Mouse (Mus musculus): ENCODE measurements at regions not wholly inside any gene's neighbourhood (a gene's known extent, or its start where the extent isn't known, plus 50 kb on each side); places are given as distances from the start of the nearest gene placed in this dataset.
"Not testable (repeated sequence)": the region's sequence is repeated elsewhere in the genome, so short reads cannot be mapped to it uniquely, and the experiment has no call there.

- no peak for ATAC-seq (ENCODE audit: insufficient read depth)
- Histone ChIP-seq H3K4me1 (replicated peaks; ENCODE audit: control insufficient read depth in 2 of 2, insufficient read depth in 2 of 2, low read length in 1 of 2) (no peaks in the 10 kb centered on the region), H3K4me3 (ENCODE audit: insufficient read depth in 1 of 2, low read depth in 2 of 2, low read length in 2 of 2) (no peak overlapping the region), H3K4me2 (ENCODE audit: low read depth) (no peak overlapping the region), H3K9me3 (ENCODE audit: control insufficient read depth, low read length) (no peaks in the 10 kb centered on the region), H3K9ac (replicated peaks) (no peak overlapping the region), H3K27me3 (ENCODE audit: control insufficient read depth, insufficient read depth, low read length) (no peaks in the 10 kb centered on the region), H3K27ac (no peak overlapping the region), H3K36me3 (replicated peaks; ENCODE audit: control insufficient read depth, insufficient read depth, low read depth) (no peaks in the 10 kb centered on the region)
- TF ChIP-seq EP300 (IDR thresholded peaks at IDR 0.05; ENCODE audit: low read depth), result no peak
- no peak for TF ChIP-seq CTCF (IDR thresholded peaks at IDR 0.05; ENCODE audit: low read depth)
- 34% methylated on average over 1 of the region's 1 CpGs for WGBS (ENCODE audit: insufficient replicate concordance)
- no peak for DNase-seq (ENCODE audit: low read depth in 3 of 3, low spot score in 3 of 3)
These were observed 168.8 kb downstream of the Plppr4 start for GRCm38 (mm10) chr3:117191903-117192302.

GRCm38 (mm10) chr3:117188782-117189500, 171.7 kb downstream of the Plppr4 start:
- 41% methylated on average over 3 of the region's 3 CpGs for WGBS (ENCODE audit: insufficient replicate concordance)
- Histone ChIP-seq H3K4me2 (ENCODE audit: low read depth) (no peak overlapping the region), H3K9me3 (ENCODE audit: control insufficient read depth, low read length) (no peaks in the 10 kb centered on the region), H3K36me3 (replicated peaks; ENCODE audit: control insufficient read depth, insufficient read depth, low read depth) (no peaks in the 10 kb centered on the region), H3K27me3 (ENCODE audit: control insufficient read depth, insufficient read depth, low read length) (no peaks in the 10 kb centered on the region), H3K4me1 (replicated peaks; ENCODE audit: control insufficient read depth in 2 of 2, insufficient read depth in 2 of 2, low read length in 1 of 2) (no peaks in the 10 kb centered on the region), H3K9ac (replicated peaks) (no peak overlapping the region), H3K27ac (no peak overlapping the region), H3K4me3 (ENCODE audit: insufficient read depth in 1 of 2, low read depth in 2 of 2, low read length in 2 of 2) (no peak overlapping the region)
- ATAC-seq (ENCODE audit: insufficient read depth) (no peak), DNase-seq (ENCODE audit: low read depth in 3 of 3, low spot score in 3 of 3) (no peak)
- no peak for TF ChIP-seq EP300 (IDR thresholded peaks at IDR 0.05; ENCODE audit: low read depth)
- TF ChIP-seq CTCF (IDR thresholded peaks at IDR 0.05; ENCODE audit: low read depth), result no peak

- Histone ChIP-seq H3K4me2 (ENCODE audit: low read depth) (no peak overlapping the region), H3K27ac (no peak overlapping the region), H3K27me3 (ENCODE audit: control insufficient read depth, insufficient read depth, low read length) (no peaks in the 10 kb centered on the region), H3K4me1 (replicated peaks; ENCODE audit: control insufficient read depth in 2 of 2, insufficient read depth in 2 of 2, low read length in 1 of 2) (no peaks in the 10 kb centered on the region), H3K9ac (replicated peaks) (no peak overlapping the region), H3K4me3 (ENCODE audit: insufficient read depth in 1 of 2, low read depth in 2 of 2, low read length in 2 of 2) (no peak overlapping the region), H3K9me3 (ENCODE audit: control insufficient read depth, low read length) (no peaks in the 10 kb centered on the region), H3K36me3 (replicated peaks; ENCODE audit: control insufficient read depth, insufficient read depth, low read depth) (no peaks in the 10 kb centered on the region)
- ATAC-seq (ENCODE audit: insufficient read depth), result no peak
- no peak for DNase-seq (ENCODE audit: low read depth in 3 of 3, low spot score in 3 of 3)
- 64% methylated on average over 4 of the region's 4 CpGs for WGBS (ENCODE audit: insufficient replicate concordance)
- TF ChIP-seq CTCF (IDR thresholded peaks at IDR 0.05; ENCODE audit: low read depth) (no peak), EP300 (IDR thresholded peaks at IDR 0.05; ENCODE audit: low read depth) (no peak)
These were observed 177.0 kb downstream of the Plppr4 start for GRCm38 (mm10) chr3:117183654-117184184.

- ATAC-seq (ENCODE audit: insufficient read depth) (no peak), DNase-seq (ENCODE audit: low read depth in 3 of 3, low spot score in 3 of 3) (no peak)
- TF ChIP-seq EP300 (IDR thresholded peaks at IDR 0.05; ENCODE audit: low read depth), result no peak
- TF ChIP-seq CTCF (IDR thresholded peaks at IDR 0.05; ENCODE audit: low read depth), result no peak
- Histone ChIP-seq H3K4me3 (ENCODE audit: insufficient read depth in 1 of 2, low read depth in 2 of 2, low read length in 2 of 2) (no peak overlapping the region), H3K36me3 (replicated peaks; ENCODE audit: control insufficient read depth, insufficient read depth, low read depth) (no peaks in the 10 kb centered on the region), H3K4me1 (replicated peaks; ENCODE audit: control insufficient read depth in 2 of 2, insufficient read depth in 2 of 2, low read length in 1 of 2) (no peaks in the 10 kb centered on the region), H3K27ac (no peak overlapping the region), H3K9ac (replicated peaks) (no peak overlapping the region), H3K27me3 (ENCODE audit: control insufficient read depth, insufficient read depth, low read length) (no peaks in the 10 kb centered on the region), H3K4me2 (ENCODE audit: low read depth) (no peak overlapping the region), H3K9me3 (ENCODE audit: control insufficient read depth, low read length) (no peaks in the 10 kb centered on the region)
- 50% methylated on average over 2 of the region's 2 CpGs for WGBS (ENCODE audit: insufficient replicate concordance)
These were observed 190.9 kb downstream of the Plppr4 start for GRCm38 (mm10) chr3:117169740-117170139.

GRCm38 (mm10) chr3:117163046-117163445, 194.3 kb upstream of the Palmd start:
- no peak overlapping the region for H3K4me3 ChIP-seq (ENCODE audit: insufficient read depth in 1 of 2, low read depth in 2 of 2, low read length in 2 of 2)
- H3K36me3 ChIP-seq (replicated peaks; ENCODE audit: control insufficient read depth, insufficient read depth, low read depth), result no peaks in the 10 kb centered on the region
- no peaks in the 10 kb centered on the region for H3K9me3 ChIP-seq (ENCODE audit: control insufficient read depth, low read length)
- no peak overlapping the region for H3K4me2 ChIP-seq (ENCODE audit: low read depth)
- H3K4me1 ChIP-seq (replicated peaks; ENCODE audit: control insufficient read depth in 2 of 2, insufficient read depth in 2 of 2, low read length in 1 of 2), result no peaks in the 10 kb centered on the region
- ATAC-seq (ENCODE audit: insufficient read depth) (no peak), DNase-seq (ENCODE audit: low read depth in 3 of 3, low spot score in 3 of 3) (no peak)
- TF ChIP-seq EP300 (IDR thresholded peaks at IDR 0.05; ENCODE audit: low read depth), result no peak
- no peak for TF ChIP-seq CTCF (IDR thresholded peaks at IDR 0.05; ENCODE audit: low read depth)
- no peak overlapping the region for H3K9ac ChIP-seq (replicated peaks)
- H3K27ac ChIP-seq, result no peak overlapping the region
- WGBS (ENCODE audit: insufficient replicate concordance), result 4% methylated on average over 1 of the region's 1 CpGs
- H3K27me3 ChIP-seq (ENCODE audit: control insufficient read depth, insufficient read depth, low read length), result no peaks in the 10 kb centered on the region

GRCm38 (mm10) chr3:117160689-117161088, 191.9 kb upstream of the Palmd start:
- not testable (repeated sequence) for H3K9ac ChIP-seq (replicated peaks); H3K4me3 ChIP-seq (ENCODE audit: insufficient read depth in 1 of 2, low read depth in 2 of 2, low read length in 2 of 2); H3K4me2 ChIP-seq (ENCODE audit: low read depth); H3K9me3 ChIP-seq (ENCODE audit: control insufficient read depth, low read length); H3K27me3 ChIP-seq (ENCODE audit: control insufficient read depth, insufficient read depth, low read length); H3K27ac ChIP-seq; H3K4me1 ChIP-seq (replicated peaks; ENCODE audit: control insufficient read depth in 2 of 2, insufficient read depth in 2 of 2, low read length in 1 of 2); ATAC-seq (ENCODE audit: insufficient read depth); DNase-seq (ENCODE audit: low read depth in 3 of 3, low spot score in 3 of 3); H3K36me3 ChIP-seq (replicated peaks; ENCODE audit: control insufficient read depth, insufficient read depth, low read depth)
- 58% methylated on average over 3 of the region's 3 CpGs for WGBS (ENCODE audit: insufficient replicate concordance)
